ENCODE assay signal across 13 mouse cellular contexts in genomic region chr11:19776473-19777200, GRCm38 (mm10).
DNase-seq lines count a peak whose midpoint lies in the region; ATAC-seq and TF ChIP-seq lines count a peak whose summit lies in the region.
"Had no signal": no experiment of that assay in that cellular context is flagged by ENCODE, and none has a peak within 500 bp of the region (broad histone marks: within the 10 kb centered on the region; RNA-seq: fewer than 3 reads in every experiment).

No protein-coding gene starts in this region.

- ATAC-seq in forebrain, postnatal 0 days, result peak; percentile 54; the same call in 1 of the 2 replicates
- no peak for ATAC-seq in forebrain, embryonic 16.5 days
- peak; percentile 73 for ATAC-seq in lung, embryonic 14.5 days (ENCODE audit: insufficient read depth)
- peak; percentile 39 for ATAC-seq in limb, embryonic 14.5 days (ENCODE audit: low FRiP score, low read depth)

- no peak overlapping the region for H3K9ac ChIP-seq in forebrain, postnatal 0 days
- H3K9ac ChIP-seq in forebrain, embryonic 16.5 days (replicated peaks; ENCODE audit: low read depth, low read length), result no peak overlapping the region
- no peak overlapping the region for H3K9ac ChIP-seq in lung, embryonic 14.5 days
- H3K9ac ChIP-seq in limb, embryonic 14.5 days (ENCODE audit: low read depth, low read length, severe bottlenecking), result no peak overlapping the region
- H3K9ac ChIP-seq: hindbrain, embryonic 12.5 days; liver, embryonic 14.5 days; neural tube, embryonic 13.5 days had no signal

- H3K36me3 ChIP-seq in forebrain, postnatal 0 days (ENCODE audit: insufficient read depth), result no peaks in the 10 kb centered on the region
- H3K36me3 ChIP-seq in forebrain, embryonic 16.5 days (ENCODE audit: control insufficient read depth, insufficient read depth), result no peaks in the 10 kb centered on the region
- H3K36me3 ChIP-seq in lung, embryonic 14.5 days (ENCODE audit: insufficient read depth), result no peaks in the 10 kb centered on the region
- no peaks in the 10 kb centered on the region for H3K36me3 ChIP-seq in limb, embryonic 14.5 days (ENCODE audit: control insufficient read depth, insufficient read depth, low read length)
- H3K36me3 ChIP-seq: hindbrain, embryonic 12.5 days; neural tube, embryonic 13.5 days had no signal

- no peaks in the 10 kb centered on the region; the same call in 1 of the 2 replicates for H3K27me3 ChIP-seq in forebrain, postnatal 0 days (ENCODE audit: insufficient read depth, low read length)
- no peaks in the 10 kb centered on the region for H3K27me3 ChIP-seq in forebrain, embryonic 16.5 days (replicated peaks; ENCODE audit: control insufficient read depth, insufficient read depth, low read length)
- H3K27me3 ChIP-seq in lung, embryonic 14.5 days (ENCODE audit: insufficient read depth, low read length), result no peaks in the 10 kb centered on the region
- no peaks in the 10 kb centered on the region for H3K27me3 ChIP-seq in limb, embryonic 14.5 days (ENCODE audit: control insufficient read depth, insufficient read depth, low read length)
- H3K27me3 ChIP-seq: hindbrain, embryonic 12.5 days; neural tube, embryonic 13.5 days had no signal

- H3K4me2 ChIP-seq in forebrain, postnatal 0 days (ENCODE audit: low read depth), result no peak overlapping the region
- no peak overlapping the region for H3K4me2 ChIP-seq in forebrain, embryonic 16.5 days (ENCODE audit: low read length)
- no peak overlapping the region for H3K4me2 ChIP-seq in lung, embryonic 14.5 days
- H3K4me2 ChIP-seq in limb, embryonic 14.5 days (replicated peaks; ENCODE audit: low read depth, low read length, severe bottlenecking), result no peak overlapping the region
- H3K4me2 ChIP-seq: heart, embryonic 11.5 days; hindbrain, embryonic 12.5 days; midbrain, embryonic 11.5 days; neural tube, embryonic 13.5 days had no signal

- WGBS in forebrain, postnatal 0 days, result 74% methylated on average over 9 of the region's 9 CpGs
- WGBS in forebrain, embryonic 16.5 days, result 76% methylated on average over 9 of the region's 9 CpGs
- WGBS in lung, embryonic 14.5 days, result 71% methylated on average over 9 of the region's 9 CpGs
- WGBS in limb, embryonic 14.5 days, result 75% methylated on average over 9 of the region's 9 CpGs

- no peak for TF ChIP-seq POLR2A in limb, embryonic 14.5 days (IDR thresholded peaks at IDR 0.05; ENCODE audit: borderline replicate concordance, extremely low read depth, insufficient read depth, insufficient read length)

- DNase-seq in forebrain, postnatal 0 days, result no peak
- DNase-seq in lung, embryonic 14.5 days, result peak; percentile 79
- no peak for DNase-seq in lung, postnatal 36 days
- peak; percentile 5 for DNase-seq in adipocyte (ENCODE audit: low spot score)
- DNase-seq in limb, embryonic 14.5 days (ENCODE audit: low spot score), result peak; percentile 71
- no peak for DNase-seq in spleen, postnatal 4 days (ENCODE audit: low spot score in 2 of 2)
- DNase-seq: thymus, postnatal 4 days had no signal

- no peaks in the 10 kb centered on the region for H3K4me1 ChIP-seq in forebrain, postnatal 0 days (ENCODE audit: insufficient read depth)
- H3K4me1 ChIP-seq in forebrain, embryonic 16.5 days (replicated peaks; ENCODE audit: control insufficient read depth, insufficient read depth, low read length), result peaks cover 4% of the 10 kb centered on the region; the same call in 1 of the 2 replicates
- H3K4me1 ChIP-seq in lung, embryonic 14.5 days (ENCODE audit: insufficient read depth), result peaks cover 7% of the 10 kb centered on the region; the same call in 1 of the 2 replicates
- H3K4me1 ChIP-seq in limb, embryonic 14.5 days (ENCODE audit: control insufficient read depth, insufficient read depth, low read length), result peaks cover 19% of the 10 kb centered on the region
- H3K4me1 ChIP-seq: hindbrain, embryonic 12.5 days had no signal

- no peak overlapping the region for H3K4me3 ChIP-seq in forebrain, postnatal 0 days (ENCODE audit: low read depth, low read length)
- H3K4me3 ChIP-seq in forebrain, embryonic 16.5 days (replicated peaks; ENCODE audit: low read length), result no peak overlapping the region
- H3K4me3 ChIP-seq in lung, embryonic 14.5 days (ENCODE audit: low read depth, low read length), result no peak overlapping the region
- no peak overlapping the region for H3K4me3 ChIP-seq in limb, embryonic 14.5 days (replicated peaks; ENCODE audit: low read length)
- H3K4me3 ChIP-seq: hindbrain, embryonic 12.5 days; neural tube, embryonic 13.5 days had no signal

- H3K9me3 ChIP-seq in forebrain, postnatal 0 days (ENCODE audit: low read length), result no peaks in the 10 kb centered on the region
- no peaks in the 10 kb centered on the region for H3K9me3 ChIP-seq in forebrain, embryonic 16.5 days (ENCODE audit: control insufficient read depth, low read length)
- H3K9me3 ChIP-seq in lung, embryonic 14.5 days (ENCODE audit: low read depth, low read length), result no peaks in the 10 kb centered on the region; the same call in 1 of the 2 replicates
- H3K9me3 ChIP-seq in limb, embryonic 14.5 days (ENCODE audit: control insufficient read depth, low read length), result no peaks in the 10 kb centered on the region
- H3K9me3 ChIP-seq: hindbrain, embryonic 12.5 days; neural tube, embryonic 13.5 days had no signal

- no peak overlapping the region for H3K27ac ChIP-seq in forebrain, postnatal 0 days (ENCODE audit: low read depth, low read length)
- no peak overlapping the region for H3K27ac ChIP-seq in forebrain, embryonic 16.5 days (ENCODE audit: low read length)
- no peak overlapping the region for H3K27ac ChIP-seq in lung, embryonic 14.5 days (ENCODE audit: low read depth)
- 0 out of 2 replicates have a peak overlapping the region, but pooled peaks have one; percentile 2 for H3K27ac ChIP-seq in limb, embryonic 14.5 days (replicated peaks; ENCODE audit: low read depth, low read length)
- H3K27ac ChIP-seq: hindbrain, embryonic 12.5 days; liver, embryonic 14.5 days; neural tube, embryonic 13.5 days had no signal

- TF ChIP-seq CTCF in forebrain, postnatal 0 days (IDR thresholded peaks at IDR 0.05; ENCODE audit: low read depth), result no peak
- no peak for TF ChIP-seq CTCF in lung, embryonic 14.5 days (IDR thresholded peaks at IDR 0.05; ENCODE audit: low read depth)

Comparison
In these comparisons a context has a peak if more than half of its experiments do, and no peak if none do; other contexts are left out.
1. DNase-seq: peak in lung, embryonic 14.5 days (single experiment), adipocyte (single experiment) and limb, embryonic 14.5 days (single experiment); none in forebrain, postnatal 0 days (single experiment), lung, postnatal 36 days (single experiment) and spleen, postnatal 4 days (0 of 2).